In genomic region chr4:137910382-137911009, GRCm38 (mm10) we compare ENCODE assay signal across 8 mouse cellular contexts. TPM values are rescaled to one million over a fixed set of nuclear protein-coding genes. Genes with fewer than 3 reads are reported as not detected.
A peak's percentile ranks its signal among the peaks of the same experiment; 100 is the strongest.
DNase-seq lines count a peak whose midpoint lies in the region; ATAC-seq and TF ChIP-seq lines count a peak whose summit lies in the region.

No protein-coding gene starts in this region.

- H3K36me3 ChIP-seq in E14TG2a.4 (ENCODE audit: insufficient read depth, low read length): peaks cover 12% of the 10 kb centered on the region

- intact Hi-C loops in heart, postnatal 14 days (cut with DNase I): loop anchor here (2.0 to 5.0 kb wide), 2 partner anchors 42 to 48 kb away; partner anchors contain the start of gene Ece1

- H3K4me3 ChIP-seq in E14TG2a.4 (replicated peaks; ENCODE audit: low read length): no peak overlapping the region

- H3K27me3 ChIP-seq in E14TG2a.4 (ENCODE audit: insufficient read depth, low read length): peaks cover 24% of the 10 kb centered on the region

- TF ChIP-seq CTCF in E14TG2a.4 (conservative IDR thresholded peaks at IDR 0.05; ENCODE audit: low read length): peak; percentile 69

- H3K9me3 ChIP-seq in E14TG2a.4 (ENCODE audit: low read length): no peaks in the 10 kb centered on the region

- peaks cover 85% of the 10 kb centered on the region for H3K4me1 ChIP-seq in E14TG2a.4 (replicated peaks; ENCODE audit: low read depth, low read length)

- DNase-seq in heart, postnatal 14 days: peak; percentile 37 to 67
- DNase-seq in heart, adult 8-10 months (ENCODE audit: low spot score): no peak
- peak; percentile 60 for DNase-seq in 416B (ENCODE audit: low read depth)
- DNase-seq in kidney, postnatal 36 days: peak; percentile 36 to 69
- DNase-seq in T-cell, adult 2 months (ENCODE audit: low spot score): no peak
- no peak for DNase-seq in frontal cortex, postnatal 10 days (ENCODE audit: low spot score in 2 of 2)

- no peak for ATAC-seq in megakaryocyte-erythroid progenitor cell, adult 5-6 weeks (replicated peaks; ENCODE audit: low FRiP score, low TSS enrichment, poor library complexity, severe bottlenecking)

RNA-seq across cellular contexts. Expression of gene Ece1, which starts 48.5 kb away (rescaled TPM):
- 100 to 1,000 TPM in 1 of 2 experiments, 10 to 100 TPM in 1; 94.5 to 117 TPM for total RNA-seq in heart, postnatal 14 days (2021)
- total RNA-seq in heart, adult 8-10 months (2022): 100 to 1,000 TPM; 101 to 124 (median 116) TPM
- 2.7 and 6.2 TPM in 2 replicates for total RNA-seq in megakaryocyte-erythroid progenitor cell, adult 5-6 weeks (2014; fragmentation: Nextera tagmentation)
- total RNA-seq in megakaryocyte-erythroid progenitor cell, adult 5-6 weeks (2017): 3.3 and 3.8 TPM in 2 replicates

Comparison
In these comparisons a context has a peak if more than half of its experiments do, and no peak if none do; other contexts are left out.
1. DNase-seq: peak in heart, postnatal 14 days (2 of 2), 416B (single experiment) and kidney, postnatal 36 days (2 of 2); none in heart, adult 8-10 months (single experiment), T-cell, adult 2 months (single experiment) and frontal cortex, postnatal 10 days (0 of 2).
2. RNA of gene Ece1, which starts 48.5 kb away (total RNA-seq): 101 to 124 TPM in heart, adult 8-10 months and 94.5 to 117 TPM in heart, postnatal 14 days; 2.7 to 6.2 TPM in megakaryocyte-erythroid progenitor cell, adult 5-6 weeks; every median in the first group is over 10 times any median in the second.